Mouse (Mus musculus) stomach, postnatal 0 days (tissue): ENCODE results near the gene Col27a1. TPM values are rescaled to one million over a fixed set of nuclear protein-coding genes. Genes with fewer than 3 reads are reported as not detected.

Experiments used
- ATAC-seq: fragments of 200-750 bp; cut with Nextera tagmentation; 2 replicates; pipeline ENCODE4 v1.8.0; 2017; ENCODE audit not compliant: low FRiP score, low TSS enrichment
- DNase-seq: peaks from one replicate; pipeline ENCODE4 v3.0.0-alpha.2; 2016; ENCODE audit warnings: low spot score
- H3K27ac ChIP-seq: fragments of 300-500 bp; sonication (generic); replicated peaks from 2 replicates; pipeline ENCODE4 v1.5.1; 2014; ENCODE audit warnings: mild to moderate bottlenecking, control low read depth
- H3K27me3 ChIP-seq: fragments of 300-500 bp; sonication (generic); 2 replicates; pipeline ENCODE4 v1.6.1; 2014; ENCODE audit warnings: low read length; ENCODE audit not compliant: control insufficient read depth, insufficient read depth
- H3K36me3 ChIP-seq: fragments of 300-500 bp; sonication (generic); 2 replicates; pipeline ENCODE4 v1.6.1; 2014; ENCODE audit warnings: low read length, mixed read lengths; ENCODE audit not compliant: control insufficient read depth, insufficient read depth
- H3K4me1 ChIP-seq: fragments of 300-500 bp; sonication (generic); replicated peaks from 2 replicates; pipeline ENCODE4 v1.6.1; 2014; ENCODE audit warnings: antibody characterized with exemption; ENCODE audit not compliant: control insufficient read depth, insufficient read depth
- H3K4me2 ChIP-seq: fragments of 300-500 bp; sonication (generic); replicated peaks from 2 replicates; pipeline ENCODE4 v1.6.1; 2014; ENCODE audit warnings: low read depth, mild to moderate bottlenecking, control low read depth, moderate library complexity
- H3K4me3 ChIP-seq: fragments of 300-500 bp; sonication (generic); 2 replicates; pipeline ENCODE4 v1.5.1; 2014; ENCODE audit warnings: low read depth, low read length, control low read depth
- H3K9ac ChIP-seq: fragments of 300-500 bp; sonication (generic); 2 replicates; pipeline ENCODE4 v1.6.1; 2014; ENCODE audit warnings: mild to moderate bottlenecking, low read length, control low read depth, mixed read lengths
- H3K9me3 ChIP-seq: fragments of 300-500 bp; sonication (generic); 2 replicates; pipeline ENCODE4 v1.6.1; 2016; ENCODE audit warnings: low read length; ENCODE audit not compliant: control insufficient read depth
- CTCF ChIP-seq: IDR thresholded peaks from 2 replicates; pipeline ENCODE4 v1.5.1; 2016; ENCODE audit warnings: antibody characterized with exemption, low read depth, mild to moderate bottlenecking, moderate library complexity
- EP300 ChIP-seq: optimal IDR thresholded peaks from 2 replicates; pipeline ENCODE3; 2016; ENCODE audit warnings: antibody characterized with exemption
- WGBS: fragments of 180-500 bp; shearing (Covaris S2); extraction: QIAGEN DNeasy Blood & Tissue Kit; methylation state at CpG from one replicate; pipeline ENCODE4 v1.1.7; 2014; 5-methylcytosine and 5-hydroxymethylcytosine counted together
- polyA plus RNA-seq: library from polyadenylated mRNA; unstranded; fragments of >200 nt; fragmentation: Nextera tagmentation; extraction: Ambion mirVana; gene quantifications from 2 replicates; pipeline ENCODE4 v1.2.1, GENCODE M21; 2015

Col27a1 gene
- polyA plus RNA-seq, 1 experiment from 2014 or later = 5.3 TPM

- WGBS = 61% methylated on average over 7 of the region's 7 CpGs
- H3K27me3 ChIP-seq = no peaks in the 10 kb centered on the region
- DNase-seq (no peak), ATAC-seq (no peak)
- no peaks in the 10 kb centered on the region for H3K36me3 ChIP-seq
- no peak overlapping the region for H3K9ac ChIP-seq
- H3K4me3 ChIP-seq = no peak overlapping the region
- no peak overlapping the region for H3K4me2 ChIP-seq
- no peaks in the 10 kb centered on the region for H3K9me3 ChIP-seq
- H3K4me1 ChIP-seq = no peaks in the 10 kb centered on the region
- TF ChIP-seq EP300 = no peak
- no peak for TF ChIP-seq CTCF
- H3K27ac ChIP-seq = no peak overlapping the region
Measured at GRCm38 (mm10) chr4:63205583-63205982, 8.2 kb upstream of the Col27a1 start.

DNA sequence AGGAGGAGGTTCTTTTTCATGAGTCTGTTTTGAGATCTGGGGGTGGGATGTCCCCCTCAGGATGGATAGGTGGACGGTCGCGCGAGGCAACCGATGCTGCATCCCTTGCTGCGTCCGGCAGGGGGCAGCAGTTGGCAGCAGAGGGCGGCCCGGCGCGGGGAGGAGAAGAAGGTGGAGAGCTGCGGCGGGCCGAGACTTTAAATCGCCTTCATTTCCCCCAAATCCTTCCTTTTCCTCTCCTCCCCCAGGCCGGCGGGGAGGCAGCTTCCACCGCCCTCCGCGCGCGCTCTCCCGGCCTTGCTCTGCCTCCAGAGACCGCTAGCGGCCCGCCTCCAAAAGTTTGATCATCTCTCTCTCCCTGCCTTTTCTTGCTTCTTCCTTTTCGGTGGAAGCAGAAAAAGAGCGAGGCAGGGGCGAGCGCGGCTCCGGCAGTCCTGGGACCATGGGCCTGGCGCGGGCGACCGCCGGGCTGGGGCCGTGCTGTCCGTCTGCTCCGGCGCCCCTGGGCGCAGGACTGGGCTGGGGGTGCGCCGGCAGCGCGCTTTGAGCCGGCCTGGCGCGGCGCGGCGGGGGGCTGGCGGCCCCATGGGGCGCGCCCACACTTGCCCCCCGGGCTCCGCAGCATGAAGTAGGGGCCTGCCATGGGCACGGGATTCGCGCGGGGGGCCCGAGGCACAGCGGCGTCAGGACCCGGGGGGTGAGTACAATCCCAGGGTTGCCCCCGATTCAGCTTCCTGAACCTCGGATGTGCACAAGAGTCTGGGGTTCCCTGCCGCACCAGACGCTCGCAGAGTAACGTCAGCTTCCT, 1.6 kb downstream of the Col27a1 start:
- peaks cover 10% of the 10 kb centered on the region for H3K4me1 ChIP-seq
- H3K4me3 ChIP-seq = peak overlapping the region; percentile 75
- no peaks in the 10 kb centered on the region for H3K36me3 ChIP-seq
- H3K27me3 ChIP-seq = no peaks in the 10 kb centered on the region
- H3K9me3 ChIP-seq = no peaks in the 10 kb centered on the region
- DNase-seq = peak; percentile 82
- no peak for TF ChIP-seq EP300
- peak; percentile 96 for TF ChIP-seq CTCF
- H3K9ac ChIP-seq = peak overlapping the region; percentile 77
- peak; percentile 39; the same call in 1 of the 2 replicates for ATAC-seq
- H3K27ac ChIP-seq = peak overlapping the region; percentile 76
- WGBS = under 1% methylated on average over 55 of the region's 71 CpGs
- peak overlapping the region; percentile 99 for H3K4me2 ChIP-seq

GRCm38 (mm10) chr4:63215993-63216531, 2.3 kb downstream of the Col27a1 start:
- Histone ChIP-seq H3K27me3 (no peaks in the 10 kb centered on the region), H3K4me1 (peaks cover 10% of the 10 kb centered on the region), H3K9me3 (no peaks in the 10 kb centered on the region), H3K36me3 (no peaks in the 10 kb centered on the region), H3K27ac (peak overlapping the region; percentile 76), H3K9ac (peak overlapping the region; percentile 77), H3K4me2 (peak overlapping the region; percentile 99), H3K4me3 (peak overlapping the region; percentile 75)
- DNase-seq (peak; percentile 67), ATAC-seq (peak; percentile 40)
- under 1% methylated on average over 24 of the region's 24 CpGs for WGBS
- no peak for TF ChIP-seq EP300
- TF ChIP-seq CTCF = peak; percentile 74

DNA sequence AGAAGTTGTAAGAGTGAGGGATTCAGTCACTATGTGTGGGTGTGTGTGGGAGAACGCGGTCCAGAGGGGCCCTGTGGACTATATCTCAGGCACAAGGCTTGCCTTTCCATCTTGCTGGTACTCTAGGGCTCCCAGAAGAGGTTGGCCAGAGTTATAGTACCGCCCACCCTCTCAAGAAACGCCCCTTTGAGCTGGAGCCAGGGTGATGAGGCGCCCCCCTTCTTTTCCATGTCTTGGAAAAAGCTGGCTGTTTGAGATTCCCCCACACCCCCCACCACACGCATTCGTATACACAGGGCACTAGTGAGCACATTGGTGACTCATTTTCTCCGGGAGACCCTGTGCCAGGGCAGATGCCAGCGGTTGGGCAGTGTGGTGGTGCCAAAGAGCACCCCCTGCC, 2.8 kb downstream of the Col27a1 start:
- H3K36me3 ChIP-seq = no peaks in the 10 kb centered on the region
- H3K9me3 ChIP-seq = no peaks in the 10 kb centered on the region
- H3K4me1 ChIP-seq = peaks cover 10% of the 10 kb centered on the region
- ATAC-seq (peak; percentile 47), DNase-seq (peak; percentile 62)
- peak overlapping the region; percentile 77 for H3K9ac ChIP-seq
- H3K4me2 ChIP-seq = peak overlapping the region; percentile 99
- peak overlapping the region; percentile 76 for H3K27ac ChIP-seq
- WGBS = 15% methylated on average over 9 of the region's 9 CpGs
- H3K4me3 ChIP-seq = peak overlapping the region; percentile 75
- TF ChIP-seq CTCF (0 out of 2 replicates have a peak, but pooled peaks have one; percentile 2), EP300 (no peak)
- H3K27me3 ChIP-seq = no peaks in the 10 kb centered on the region

GRCm38 (mm10) chr4:63217513-63217912, 3.7 kb downstream of the Col27a1 start:
- WGBS = 58% methylated on average over 6 of the region's 6 CpGs
- 0 out of 2 replicates have a peak overlapping the region, but pooled peaks have one; percentile 18 for H3K27ac ChIP-seq

GRCm38 (mm10) chr4:63219059-63219458, 5.3 kb downstream of the Col27a1 start:
- DNase-seq = no peak
- H3K9me3 ChIP-seq = no peaks in the 10 kb centered on the region
- H3K4me1 ChIP-seq = peaks cover 5% of the 10 kb centered on the region
- H3K4me3 ChIP-seq = no peak overlapping the region
- no peaks in the 10 kb centered on the region for H3K27me3 ChIP-seq
- ATAC-seq = no peak
- 75% methylated on average over 3 of the region's 3 CpGs for whole genome bisulfite sequencing
- no peak overlapping the region for H3K9ac ChIP-seq
- no peak overlapping the region for H3K27ac ChIP-seq
- no peak overlapping the region for H3K4me2 ChIP-seq
- TF ChIP-seq CTCF (no peak), EP300 (no peak)
- no peaks in the 10 kb centered on the region for H3K36me3 ChIP-seq

More at GRCm38 (mm10) chr4:63217513-63217912, 3.7 kb downstream of the Col27a1 start:
- H3K9ac ChIP-seq = no peak overlapping the region
- TF ChIP-seq CTCF = no peak
- no peak for TF ChIP-seq EP300
- no peak overlapping the region for H3K4me2 ChIP-seq
- no peaks in the 10 kb centered on the region for H3K27me3 ChIP-seq
- DNase-seq (peak; percentile 57), ATAC-seq (0 out of 2 replicates have a peak, but pooled peaks have one; percentile 21)
- no peaks in the 10 kb centered on the region for H3K9me3 ChIP-seq
- no peak overlapping the region for H3K4me3 ChIP-seq
- no peaks in the 10 kb centered on the region for H3K36me3 ChIP-seq
- H3K4me1 ChIP-seq = peaks cover 10% of the 10 kb centered on the region
